Mouse (Mus musculus) central nervous system, embryonic 18 days (tissue): ENCODE results near the gene Olfr307. TPM values are rescaled to one million over a fixed set of nuclear protein-coding genes. Genes with fewer than 3 reads are reported as not detected.

Experiments
- polyA plus RNA-seq: library from polyadenylated mRNA; depleted of rRNA; stranded (reverse); fragments of >200 nt; gene quantifications from 2 replicates; pipeline ENCODE4 v1.2.3, GENCODE M21; 2012; rRNA removed

Olfr307 gene
- polyA plus RNA-seq = not detected in 2 replicates

DNA sequence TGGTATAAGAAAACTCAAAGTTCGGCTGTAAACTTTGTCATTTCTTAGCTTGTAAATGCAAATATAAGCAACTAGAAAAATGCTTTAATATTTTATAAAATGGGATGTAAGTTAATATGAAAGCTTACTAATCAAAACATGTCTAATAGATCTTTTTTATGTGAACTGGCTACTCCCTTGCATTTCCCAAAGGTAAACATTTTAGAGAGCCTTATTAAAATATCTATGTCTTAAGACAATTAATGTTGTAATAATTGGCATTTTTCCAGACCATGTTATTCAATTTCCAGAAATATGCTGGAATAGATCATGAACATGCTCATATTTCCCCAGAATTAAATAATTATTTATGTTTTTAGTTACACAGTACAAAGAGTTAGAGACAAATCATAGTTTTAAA lies at the start of gene Olfr307:
Gene Olfr307, minus strand, starts transcription at position 101 of the 400 bp plus-strand sequence.

DNA sequence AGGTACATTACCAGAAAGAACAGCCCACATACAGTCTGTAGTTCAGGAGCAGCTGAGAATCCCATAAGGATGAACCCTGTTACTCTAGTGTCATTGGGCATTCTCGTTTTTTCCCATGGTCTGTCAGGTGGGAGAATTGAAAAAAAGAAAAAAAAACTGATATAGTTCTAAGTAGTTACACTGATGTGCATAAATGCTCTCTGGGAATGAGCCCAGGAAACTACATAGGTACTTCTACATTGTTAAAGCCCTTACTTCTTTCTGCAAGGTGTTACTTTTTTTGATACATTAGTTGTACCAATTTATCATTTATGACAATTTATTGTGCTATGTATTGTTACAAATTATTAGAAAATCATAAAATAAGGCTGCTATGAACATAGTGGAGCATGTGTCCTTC lies 49.2 kb upstream of the Olfr307 start, which contains the start of gene Olfr304:
Gene Olfr304, minus strand, starts transcription at position 101 of the 400 bp plus-strand sequence.

DNA sequence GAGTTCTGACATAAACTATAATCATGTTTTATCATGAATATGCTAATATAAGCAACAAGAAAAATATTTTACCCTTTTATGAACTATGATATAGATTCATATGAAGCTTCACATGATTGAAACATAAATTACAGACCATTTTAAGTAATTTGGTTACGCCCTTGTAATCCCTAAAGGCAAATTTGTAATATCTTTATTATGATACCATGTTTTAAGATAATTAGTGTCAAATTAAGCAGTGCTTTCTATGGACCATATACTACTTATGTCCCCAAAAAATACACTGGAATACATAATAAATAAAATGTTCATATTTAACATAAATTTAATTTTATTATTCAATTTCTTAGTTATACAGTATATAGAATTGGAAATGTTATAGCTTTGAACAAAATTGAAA lies 29.4 kb upstream of the Olfr307 start, which contains the start of gene Olfr305:
Gene Olfr305, minus strand, starts transcription at position 101 of the 400 bp plus-strand sequence.

DNA sequence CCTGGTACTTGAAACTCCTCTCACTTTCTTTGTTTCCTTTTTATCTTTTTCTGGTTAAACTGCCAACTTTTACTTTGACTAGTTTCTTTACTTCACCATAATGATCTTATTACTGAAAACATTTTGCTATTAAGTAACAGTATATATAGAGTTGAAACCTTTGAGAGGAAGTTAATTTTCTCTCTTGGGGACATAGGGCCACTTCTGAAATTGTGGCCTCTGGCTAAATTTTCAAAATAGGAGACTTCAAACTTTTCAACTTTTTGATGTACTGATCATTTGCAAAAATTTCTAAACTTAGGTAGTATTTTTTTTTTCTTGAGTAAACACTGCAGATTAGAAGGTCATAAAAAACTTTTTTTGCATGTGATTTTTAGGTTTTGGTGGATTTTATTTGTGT lies 11.9 kb downstream of the Olfr307 start, which contains the start of gene Olfr308:
Gene Olfr308, minus strand, starts transcription at position 101 of the 400 bp plus-strand sequence.

DNA sequence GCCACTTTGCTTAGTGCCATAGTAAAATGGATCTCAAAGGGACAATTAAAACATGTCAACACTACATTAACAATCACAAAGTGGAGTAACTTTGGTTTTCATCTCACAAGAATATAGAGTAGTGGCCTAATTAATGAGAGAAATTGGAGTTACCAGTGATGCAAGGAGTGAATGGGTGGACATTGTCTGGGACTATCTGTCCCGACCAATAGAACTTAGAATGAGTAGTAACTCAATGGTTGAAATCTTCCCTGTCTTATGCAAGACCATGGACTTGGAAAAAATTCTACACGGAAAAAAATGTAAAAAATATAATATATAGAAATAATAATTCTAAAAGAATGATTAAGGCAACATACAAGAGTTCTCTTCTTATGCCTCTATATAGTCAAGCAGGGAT lies 23.8 kb downstream of the Olfr307 start, which contains the start of gene Olfr309:
Gene Olfr309, minus strand, starts transcription at position 101 of the 400 bp plus-strand sequence.

Other genes with a start within 250 kb of the Olfr307 start
- not detected in 2 replicates for gene Vmn2r75, start 165.8 kb downstream of the Olfr307 start, polyA plus RNA-seq
- gene Vmn2r76, start 91.3 kb downstream of the Olfr307 start, polyA plus RNA-seq = not detected in 2 replicates
- not detected in 2 replicates for gene Olfr310, start 60.4 kb downstream of the Olfr307 start, polyA plus RNA-seq
- gene Olfr309, start 23.9 kb downstream of the Olfr307 start, polyA plus RNA-seq = not detected in 2 replicates
- not detected in 2 replicates for gene Olfr308, start 12.0 kb downstream of the Olfr307 start, polyA plus RNA-seq
- gene Olfr305, start 29.3 kb upstream of the Olfr307 start, polyA plus RNA-seq = not detected in 2 replicates
- not detected in 2 replicates for gene Olfr304, start 49.1 kb upstream of the Olfr307 start, polyA plus RNA-seq
- not detected in 2 replicates for gene Olfr303, start 60.2 kb upstream of the Olfr307 start, polyA plus RNA-seq
- gene Olfr301, start 66.3 kb upstream of the Olfr307 start, polyA plus RNA-seq = not detected in 2 replicates
- gene Olfr299, start 122.3 kb upstream of the Olfr307 start, polyA plus RNA-seq = not detected in 2 replicates
- not detected in 2 replicates for gene Olfr298, start 154.9 kb upstream of the Olfr307 start, polyA plus RNA-seq
- not detected in 2 replicates for gene Olfr297, start 182.4 kb upstream of the Olfr307 start, polyA plus RNA-seq
- not detected in 2 replicates for gene Olfr295, start 246.3 kb upstream of the Olfr307 start, polyA plus RNA-seq